Mouse (Mus musculus) embryonic facial prominence, embryonic 13.5 days (tissue): ENCODE results near the gene Mctp2. TPM values are rescaled to one million over a fixed set of nuclear protein-coding genes. Genes with fewer than 3 reads are reported as not detected.

Experiments used
- ATAC-seq: fragments of 200-750 bp; cut with Nextera tagmentation; 2 replicates; pipeline ENCODE4 v1.8.0; 2017; ENCODE audit warnings: low read depth; ENCODE audit not compliant: insufficient number of reproducible peaks, insufficient read depth, low FRiP score, low TSS enrichment
- H3K27ac ChIP-seq: fragments of 300-500 bp; sonication (generic); 2 replicates; pipeline ENCODE4 v1.5.1; 2015; ENCODE audit warnings: moderate library complexity, mild to moderate bottlenecking, inconsistent platforms
- H3K27me3 ChIP-seq: fragments of 300-500 bp; sonication (generic); 2 replicates; pipeline ENCODE4 v1.6.1; 2015; ENCODE audit warnings: mild to moderate bottlenecking, inconsistent platforms
- H3K36me3 ChIP-seq: fragments of 300-500 bp; sonication (generic); 2 replicates; pipeline ENCODE4 v1.6.1; 2015; ENCODE audit warnings: mild to moderate bottlenecking, inconsistent platforms
- H3K4me1 ChIP-seq: fragments of 300-500 bp; sonication (generic); 2 replicates; pipeline ENCODE4 v1.6.1; 2015; ENCODE audit warnings: inconsistent platforms
- H3K4me2 ChIP-seq: fragments of 300-500 bp; sonication (generic); 2 replicates; pipeline ENCODE4 v1.6.1; 2015; ENCODE audit warnings: moderate library complexity, mild to moderate bottlenecking, inconsistent platforms
- H3K4me3 ChIP-seq: fragments of 300-500 bp; sonication (generic); 2 replicates; pipeline ENCODE4 v1.5.1; 2015; ENCODE audit warnings: mild to moderate bottlenecking, inconsistent platforms
- H3K9ac ChIP-seq: fragments of 300-500 bp; sonication (generic); 2 replicates; pipeline ENCODE4 v1.6.1; 2015; ENCODE audit warnings: mild to moderate bottlenecking, inconsistent platforms
- H3K9me3 ChIP-seq: fragments of 300-500 bp; sonication (generic); 2 replicates; pipeline ENCODE4 v1.6.1; 2016; ENCODE audit warnings: inconsistent platforms
- WGBS: fragments of 180-500 bp; shearing (Covaris S2); methylation state at CpG from one replicate; pipeline ENCODE4 v1.1.7; 2015; ENCODE audit warnings: mixed read lengths; 5-methylcytosine and 5-hydroxymethylcytosine counted together
- polyA plus RNA-seq: library from polyadenylated mRNA; unstranded; fragments of >200 nt; fragmentation: Nextera tagmentation; extraction: Ambion mirVana; gene quantifications from 2 replicates; pipeline ENCODE4 v1.2.1, GENCODE M21; 2015

Mctp2 gene
- polyA plus RNA-seq, 1 experiment from 2014 or later: 1.1 TPM

GRCm38 (mm10) chr7:72110578-72110977 is 195.8 kb downstream of the Mctp2 start:
- Histone ChIP-seq H3K27me3 (no peaks in the 10 kb centered on the region), H3K4me2 (no peak overlapping the region), H3K9ac (no peak overlapping the region), H3K9me3 (no peaks in the 10 kb centered on the region), H3K4me1 (no peaks in the 10 kb centered on the region), H3K27ac (no peak overlapping the region), H3K4me3 (no peak overlapping the region), H3K36me3 (no peaks in the 10 kb centered on the region)
- no peak for ATAC-seq
- 77% methylated on average over 6 of the region's 6 CpGs for WGBS

DNA sequence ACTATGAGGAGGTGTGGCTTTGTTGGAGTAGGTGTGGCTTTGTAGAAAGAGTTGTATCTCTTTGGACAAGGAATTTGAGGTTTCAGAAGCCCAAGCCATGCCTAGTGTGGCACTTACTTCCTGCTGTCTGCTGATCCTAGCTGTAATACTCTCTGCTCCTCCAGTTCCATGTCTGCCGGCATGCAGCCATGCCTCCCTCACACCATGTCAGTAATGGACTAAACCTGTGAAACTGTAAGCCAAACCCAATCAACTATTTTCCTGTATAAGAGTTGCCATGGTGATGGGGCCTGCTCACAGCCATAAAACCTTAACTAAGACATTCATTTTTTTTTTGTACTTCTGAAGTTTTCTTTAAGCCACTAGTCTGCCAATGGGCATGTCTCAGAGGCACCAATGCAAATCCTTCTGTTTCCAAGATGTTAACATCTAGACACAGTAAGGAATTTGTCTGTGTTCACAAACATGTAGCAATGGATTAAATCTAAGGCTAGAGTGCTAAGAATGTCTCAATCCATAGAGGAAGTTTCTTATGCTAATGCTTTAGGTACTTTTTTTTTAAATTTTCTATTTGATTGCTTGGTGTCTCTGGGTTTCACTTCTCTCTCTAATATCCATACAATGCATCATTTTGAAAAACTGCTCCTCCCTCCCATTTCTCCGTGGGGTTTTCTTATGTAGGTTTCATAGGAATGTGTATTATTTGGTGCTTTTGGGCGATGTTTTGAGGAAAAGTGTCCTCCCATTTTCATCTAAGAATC is 197.6 kb downstream of the Mctp2 start:
- Histone ChIP-seq H3K27ac (no peak overlapping the region), H3K4me3 (no peak overlapping the region), H3K27me3 (no peaks in the 10 kb centered on the region), H3K9ac (no peak overlapping the region), H3K4me2 (no peak overlapping the region), H3K4me1 (no peaks in the 10 kb centered on the region), H3K9me3 (no peaks in the 10 kb centered on the region), H3K36me3 (no peaks in the 10 kb centered on the region)
- no peak for ATAC-seq
- WGBS: 83% methylated on average over 3 of the region's 3 CpGs

- Histone ChIP-seq H3K4me2 (no peak overlapping the region), H3K9ac (no peak overlapping the region), H3K4me1 (no peaks in the 10 kb centered on the region), H3K36me3 (no peaks in the 10 kb centered on the region), H3K4me3 (no peak overlapping the region), H3K9me3 (no peaks in the 10 kb centered on the region), H3K27ac (no peak overlapping the region), H3K27me3 (no peaks in the 10 kb centered on the region)
- WGBS: 51% methylated on average over 6 of the region's 6 CpGs
- ATAC-seq: no peak
Measured at GRCm38 (mm10) chr7:72104170-72104569, 202.2 kb downstream of the Mctp2 start.

GRCm38 (mm10) chr7:72103654-72104053 is 202.8 kb downstream of the Mctp2 start:
- no peak overlapping the region for H3K9ac ChIP-seq
- H3K4me2 ChIP-seq: no peak overlapping the region
- H3K27me3 ChIP-seq: no peaks in the 10 kb centered on the region
- no peak overlapping the region for H3K27ac ChIP-seq
- no peaks in the 10 kb centered on the region for H3K9me3 ChIP-seq
- H3K4me1 ChIP-seq: no peaks in the 10 kb centered on the region
- H3K36me3 ChIP-seq: no peaks in the 10 kb centered on the region
- no peak overlapping the region for H3K4me3 ChIP-seq
- whole genome bisulfite sequencing: 61% methylated on average over 3 of the region's 3 CpGs
- ATAC-seq: no peak

DNA sequence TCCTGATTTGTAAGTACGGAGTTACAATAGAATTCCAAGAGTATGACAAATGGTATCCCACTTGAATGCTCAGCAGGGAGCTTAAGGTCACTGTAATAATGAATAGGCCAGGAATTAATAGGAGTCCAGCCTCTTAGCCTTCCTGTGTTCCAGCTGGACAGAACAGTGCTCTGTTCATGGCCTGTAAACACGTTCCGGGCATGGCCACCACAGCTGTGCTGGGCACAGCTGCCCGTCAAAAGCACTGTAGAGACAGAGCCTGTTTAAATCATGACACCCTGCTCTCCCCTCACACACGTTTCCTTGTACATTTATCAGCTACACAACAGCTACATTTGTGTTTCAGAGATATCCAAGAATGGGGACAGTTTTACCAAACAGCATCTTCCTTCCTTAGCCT is 205.7 kb downstream of the Mctp2 start:
- 69% methylated on average over 5 of the region's 5 CpGs for WGBS
- Histone ChIP-seq H3K9ac (no peak overlapping the region), H3K4me1 (no peaks in the 10 kb centered on the region), H3K4me3 (no peak overlapping the region), H3K36me3 (no peaks in the 10 kb centered on the region), H3K4me2 (no peak overlapping the region), H3K27ac (no peak overlapping the region), H3K27me3 (no peaks in the 10 kb centered on the region), H3K9me3 (no peaks in the 10 kb centered on the region)
- ATAC-seq: no peak

DNA sequence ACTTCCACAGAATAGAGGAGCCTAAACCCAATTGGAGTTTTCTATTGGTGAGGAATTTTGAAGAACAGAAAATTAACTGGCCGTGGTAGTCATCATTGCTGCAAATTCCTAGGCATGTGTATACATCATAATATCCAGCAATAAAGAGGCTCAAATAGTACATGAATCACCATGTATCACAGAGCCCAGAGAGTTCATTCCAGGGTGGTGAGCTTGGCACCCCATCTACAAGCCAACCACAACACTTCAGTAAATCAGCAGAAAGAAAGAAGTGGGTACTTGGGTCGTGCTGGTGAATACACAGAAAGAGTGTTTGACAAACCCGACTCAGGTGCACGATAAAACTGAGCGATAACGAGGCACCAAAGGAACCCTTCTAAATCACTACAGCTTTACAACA is 207.8 kb downstream of the Mctp2 start:
- no peak for ATAC-seq
- Histone ChIP-seq H3K27ac (no peak overlapping the region), H3K4me1 (no peaks in the 10 kb centered on the region), H3K4me3 (no peak overlapping the region), H3K9ac (no peak overlapping the region), H3K27me3 (no peaks in the 10 kb centered on the region), H3K36me3 (no peaks in the 10 kb centered on the region), H3K9me3 (no peaks in the 10 kb centered on the region), H3K4me2 (no peak overlapping the region)
- 93% methylated on average over 6 of the region's 6 CpGs for WGBS

DNA sequence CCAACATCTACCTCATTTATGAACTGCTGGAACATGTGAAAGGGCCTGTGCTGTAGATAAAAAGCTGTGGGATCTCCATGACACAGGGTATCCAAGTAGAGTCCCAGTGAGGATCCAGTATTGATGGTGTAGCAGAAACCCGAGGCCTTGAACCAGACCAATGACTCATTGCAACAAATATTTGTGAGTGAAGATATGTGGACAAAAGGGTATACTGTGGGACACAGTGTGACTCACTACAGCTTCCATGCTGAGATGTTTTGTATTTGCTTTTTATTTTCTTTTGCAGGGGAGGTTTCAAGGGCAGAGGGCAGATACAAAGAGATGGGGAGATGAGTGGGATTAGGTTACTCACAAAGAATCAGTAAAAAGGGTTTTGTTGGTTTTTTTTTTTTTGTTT is 209.4 kb downstream of the Mctp2 start:
- Histone ChIP-seq H3K4me1 (no peaks in the 10 kb centered on the region), H3K4me3 (no peak overlapping the region), H3K9me3 (no peaks in the 10 kb centered on the region), H3K27me3 (no peaks in the 10 kb centered on the region), H3K9ac (no peak overlapping the region), H3K27ac (no peak overlapping the region), H3K36me3 (no peaks in the 10 kb centered on the region), H3K4me2 (no peak overlapping the region)
- WGBS: 78% methylated on average over 1 of the region's 1 CpGs
- no peak for ATAC-seq

DNA sequence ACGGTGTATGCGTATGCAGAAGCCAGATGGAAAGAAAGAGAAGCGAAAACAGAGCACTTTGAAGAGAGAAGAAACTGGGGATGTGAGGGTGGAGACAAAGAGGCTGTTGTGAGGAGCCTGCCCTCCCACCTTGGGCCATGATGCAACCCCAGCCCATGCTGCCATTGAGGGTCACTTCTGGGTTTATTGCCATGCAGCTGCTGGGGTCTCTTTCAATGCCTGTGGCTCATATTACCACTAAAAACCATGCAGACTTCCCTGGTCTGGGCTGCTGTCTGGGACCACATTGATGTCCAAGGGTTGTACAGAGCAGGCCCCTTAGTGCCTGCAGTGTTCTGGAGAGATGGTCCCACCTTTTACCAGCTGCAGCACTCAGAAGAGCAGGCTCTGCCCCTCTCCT is 210.0 kb downstream of the Mctp2 start:
- ATAC-seq: no peak
- no peak overlapping the region for H3K27ac ChIP-seq
- 15% methylated on average over 3 of the region's 3 CpGs for WGBS

DNA sequence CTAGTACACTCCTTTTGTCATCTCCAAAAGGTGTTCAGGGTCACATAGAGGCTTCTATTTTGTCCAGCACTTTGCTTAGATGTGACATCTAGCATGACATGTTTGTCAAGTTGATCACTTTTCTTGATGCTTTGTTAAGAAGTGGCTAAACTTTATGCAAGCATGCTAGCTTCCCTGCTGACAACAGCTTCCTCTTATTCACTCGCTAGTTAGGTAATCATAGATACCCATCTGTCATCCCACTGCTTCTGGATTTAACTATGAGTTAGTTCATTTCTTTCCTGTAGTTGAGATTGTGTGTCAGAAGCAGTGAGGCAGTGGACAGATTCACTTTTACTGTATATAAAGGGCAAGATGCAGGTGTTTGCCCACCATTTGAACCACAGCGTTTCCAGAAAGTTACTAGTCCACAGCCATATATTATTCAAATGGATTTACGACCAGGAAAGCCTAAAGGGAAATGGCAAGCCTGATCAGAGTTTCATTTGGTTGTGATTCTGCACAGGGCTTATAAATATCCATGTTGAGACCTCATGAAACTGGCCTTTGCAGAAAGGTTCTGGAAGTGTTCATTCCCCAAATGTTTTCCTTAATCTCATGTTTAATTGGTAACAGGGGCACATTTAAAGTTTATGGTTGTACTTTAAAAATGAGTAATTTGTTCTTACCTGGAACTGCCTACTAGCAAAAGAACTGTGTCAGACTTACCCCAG is 216.8 kb downstream of the Mctp2 start:
- Histone ChIP-seq H3K27ac (no peak overlapping the region), H3K9ac (no peak overlapping the region), H3K4me3 (no peak overlapping the region), H3K4me2 (no peak overlapping the region), H3K9me3 (no peaks in the 10 kb centered on the region), H3K27me3 (no peaks in the 10 kb centered on the region), H3K36me3 (no peaks in the 10 kb centered on the region), H3K4me1 (no peaks in the 10 kb centered on the region)
- no peak for ATAC-seq
- 74% methylated on average over 3 of the region's 3 CpGs for WGBS

More for the DNA sequence above, 210.0 kb downstream of the Mctp2 start:
- H3K9ac ChIP-seq: no peak overlapping the region
- H3K27me3 ChIP-seq: no peaks in the 10 kb centered on the region
- H3K4me2 ChIP-seq: no peak overlapping the region
- H3K4me3 ChIP-seq: no peak overlapping the region
- no peaks in the 10 kb centered on the region for H3K36me3 ChIP-seq
- no peaks in the 10 kb centered on the region for H3K4me1 ChIP-seq
- no peaks in the 10 kb centered on the region for H3K9me3 ChIP-seq

GRCm38 (mm10) chr7:72080705-72081104 is 225.7 kb downstream of the Mctp2 start:
- no peaks in the 10 kb centered on the region for H3K27me3 ChIP-seq
- H3K36me3 ChIP-seq: no peaks in the 10 kb centered on the region
- no peaks in the 10 kb centered on the region for H3K4me1 ChIP-seq
- H3K9ac ChIP-seq: no peak overlapping the region
- H3K4me3 ChIP-seq: no peak overlapping the region
- ATAC-seq: no peak
- no peaks in the 10 kb centered on the region for H3K9me3 ChIP-seq
- WGBS: 48% methylated on average over 1 of the region's 1 CpGs
- no peak overlapping the region for H3K4me2 ChIP-seq
- no peak overlapping the region for H3K27ac ChIP-seq

- no peak overlapping the region for H3K4me3 ChIP-seq
- H3K27ac ChIP-seq: no peak overlapping the region
- H3K9ac ChIP-seq: no peak overlapping the region
- no peak overlapping the region for H3K4me2 ChIP-seq
- H3K9me3 ChIP-seq: no peaks in the 10 kb centered on the region
- 65% methylated on average over 5 of the region's 5 CpGs for WGBS
- H3K27me3 ChIP-seq: no peaks in the 10 kb centered on the region
- ATAC-seq: no peak
- no peaks in the 10 kb centered on the region for H3K36me3 ChIP-seq
- no peaks in the 10 kb centered on the region for H3K4me1 ChIP-seq
Measured at GRCm38 (mm10) chr7:72078896-72079295, 227.5 kb downstream of the Mctp2 start.
